8 mouse cellular contexts compared by ENCODE assay signal in the genomic region with DNA sequence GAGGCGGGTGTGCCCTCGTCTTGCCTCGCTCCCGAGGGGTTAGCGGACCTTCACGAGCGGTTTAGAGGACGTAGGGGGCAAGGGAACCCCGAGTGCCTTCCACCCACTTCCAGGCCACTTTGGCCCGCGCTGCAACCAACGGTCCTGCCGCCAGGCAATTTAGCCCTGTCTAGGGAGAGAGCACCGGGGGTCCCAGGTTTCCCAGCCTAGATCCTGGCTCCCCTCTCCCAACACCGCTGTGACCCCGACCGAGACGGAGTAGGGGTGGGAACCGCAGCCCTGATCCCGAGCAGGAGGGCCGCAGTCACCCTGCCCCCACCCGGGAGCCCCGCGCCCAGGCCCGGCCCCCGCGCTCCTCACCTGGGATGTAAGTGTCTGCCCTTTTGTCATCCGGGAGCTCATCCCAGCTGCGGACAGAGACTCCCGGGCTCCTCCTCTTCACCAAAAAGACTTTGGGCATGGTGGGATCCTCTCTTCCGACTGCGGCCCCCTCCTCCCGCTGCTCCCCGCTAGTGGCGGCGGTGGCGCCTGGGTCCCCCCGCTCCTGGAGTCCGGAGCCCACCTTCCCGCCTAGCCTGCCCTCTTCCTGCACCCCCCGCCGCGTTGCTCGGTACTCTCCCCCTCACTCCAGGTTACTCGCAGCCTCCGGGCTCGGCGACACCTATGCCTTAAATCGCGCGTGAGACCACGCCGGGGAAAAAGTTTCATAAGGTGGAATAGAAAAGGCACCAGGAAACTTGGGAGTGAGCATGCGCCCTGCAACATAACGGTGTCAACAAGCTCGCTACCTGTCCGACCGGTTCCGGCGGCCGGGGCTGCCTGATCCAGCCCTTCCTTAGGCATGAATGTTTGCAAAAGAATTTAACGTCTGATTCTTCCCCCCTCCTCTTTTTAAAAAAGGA. TPM values are rescaled to one million over a fixed set of nuclear protein-coding genes. Genes with fewer than 3 reads are reported as not detected.
A peak's percentile ranks its signal among the peaks of the same experiment; 100 is the strongest.
DNase-seq lines count a peak whose midpoint lies in the region; ATAC-seq and TF ChIP-seq lines count a peak whose summit lies in the region.

A gene (minus strand): TSS at position 746 of the 902 bp plus-strand sequence.

- peaks cover 40% of the 10 kb centered on the region for H3K4me1 ChIP-seq in midbrain, embryonic 10.5 days

- H3K27me3 ChIP-seq in midbrain, embryonic 10.5 days (ENCODE audit: low read depth, poor library complexity, severe bottlenecking): peaks cover 91% of the 10 kb centered on the region

- 1% methylated on average over 62 of the region's 62 CpGs for WGBS in midbrain, embryonic 10.5 days

- peak; percentile 13; the same call in 1 of the 2 replicates for ATAC-seq in common myeloid progenitor, adult 5-6 weeks (replicated peaks; ENCODE audit: low read depth, poor library complexity, severe bottlenecking)

- H3K36me3 ChIP-seq in midbrain, embryonic 10.5 days: no peaks in the 10 kb centered on the region

- peak within 1 kb of the TSS; percentile 51 for H3K4me3 ChIP-seq in layer of hippocampus, adult 2 months
- H3K4me3 ChIP-seq in midbrain, embryonic 10.5 days: peak within 1 kb of the TSS; percentile 60

- intact Hi-C loops in left cerebral cortex, postnatal 36 days (cut with DNase I): no loop called here

- DNase-seq in layer of hippocampus, adult 2 months (ENCODE audit: low spot score in 2 of 2): no peak
- DNase-seq in layer of hippocampus, postnatal 25 days (ENCODE audit: extremely low spot score in 1 of 2, low spot score in 1 of 2): no peak
- DNase-seq in heart, postnatal 4 days: peak; percentile 14
- peak; percentile 22 to 51 for DNase-seq in left cerebral cortex, postnatal 36 days (ENCODE audit: low spot score in 2 of 2)
- peak; percentile 46 for DNase-seq in midbrain, embryonic 10.5 days (ENCODE audit: low spot score)
- DNase-seq in testis, postnatal 14 days (ENCODE audit: low spot score): peak; percentile 38
- no peak for DNase-seq in spleen, postnatal 36 days (ENCODE audit: low spot score in 2 of 2)

- no peak within 1 kb of the TSS for H3K27ac ChIP-seq in layer of hippocampus, adult 2 months
- H3K27ac ChIP-seq in midbrain, embryonic 10.5 days (replicated peaks): no peak within 1 kb of the TSS

- H3K9me3 ChIP-seq in midbrain, embryonic 10.5 days (replicated peaks): no peaks in the 10 kb centered on the region

- TF ChIP-seq CTCF in layer of hippocampus, adult 2 months (conservative IDR thresholded peaks at IDR 0.05): no peak

RNA-seq across cellular contexts. Expression of the gene that starts here (rescaled TPM):
- 1 to 10 TPM; 1.1 TPM for total RNA-seq in layer of hippocampus, adult 2 months (2021)
- 1 to 10 TPM in 1 of 2 experiments, under 1 TPM in 1; 0.96 to 1.0 TPM for total RNA-seq in layer of hippocampus, postnatal 25 days (2021)
- total RNA-seq in common myeloid progenitor, adult 5-6 weeks (2017): not detected in 2 replicates
- not detected for total RNA-seq in heart, postnatal 4 days (2021)
- total RNA-seq in left cerebral cortex, postnatal 36 days (2021): 10 to 100 TPM in 1 of 2 experiments, 1 to 10 TPM in 1; 6.9 to 10.8 TPM
- polyA plus RNA-seq in midbrain, embryonic 10.5 days (2016; fragmentation: Nextera tagmentation; extraction: Ambion mirVana): not detected in 2 replicates

Comparison
In these comparisons a context has a peak if more than half of its experiments do, and no peak if none do; other contexts are left out.
1. Peak in ATAC-seq in common myeloid progenitor, adult 5-6 weeks; RNA of the gene not detected or under 1 TPM.
2. Peak in DNase-seq in heart, postnatal 4 days; RNA of the gene not detected or under 1 TPM.
3. Peak in DNase-seq and H3K4me3 ChIP-seq in midbrain, embryonic 10.5 days; RNA of the gene not detected or under 1 TPM.
4. DNase-seq: peak in left cerebral cortex, postnatal 36 days (2 of 2) and testis, postnatal 14 days (single experiment); none in layer of hippocampus, adult 2 months (0 of 2), layer of hippocampus, postnatal 25 days (0 of 2) and spleen, postnatal 36 days (0 of 2).